In the genomic region with DNA sequence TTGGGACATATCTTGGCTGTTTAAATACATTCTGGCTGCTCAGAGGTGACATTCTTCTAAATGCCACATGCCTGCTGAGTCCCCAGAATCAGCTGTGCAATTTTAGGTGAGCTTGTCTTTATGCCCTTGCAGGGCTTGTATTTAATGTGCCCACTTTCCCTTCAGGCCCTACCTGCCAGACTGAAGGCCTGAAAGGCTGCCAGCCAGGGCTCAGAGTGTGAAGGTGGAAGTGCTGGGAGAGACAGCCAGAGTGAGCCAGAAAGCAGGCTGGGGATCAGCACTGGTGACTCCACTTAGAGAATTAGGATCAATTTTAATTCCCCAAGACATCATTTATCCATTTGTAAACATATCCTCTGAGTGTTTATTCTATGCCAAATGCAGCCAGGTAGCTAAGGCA, we compare ENCODE assay signal across 23 mouse cellular contexts.
"Had no signal": no experiment of that assay in that cellular context is flagged by ENCODE, and none has a peak within 500 bp of the region (broad histone marks: within the 10 kb centered on the region; RNA-seq: fewer than 3 reads in every experiment).

No protein-coding gene starts in this region.

- DNase-seq: gastrocnemius, postnatal 14 days; gastrocnemius, postnatal 36 days; heart, adult 11 months; heart, adult 2 months; heart, postnatal 14 days; heart, postnatal 36 days; kidney, adult 11 months; kidney, adult 9 months; kidney, postnatal 36 days; layer of hippocampus, adult 9-11 months; layer of hippocampus, postnatal 36 days; left cerebral cortex, postnatal 4 days had no signal

- H3K4me1 ChIP-seq: heart, embryonic 15.5 days; hindbrain, embryonic 13.5 days; hindbrain, embryonic 15.5 days; limb, embryonic 15.5 days had no signal

- H3K4me3 ChIP-seq: heart, adult 2 months; heart, embryonic 13.5 days; heart, embryonic 15.5 days; hindbrain, embryonic 13.5 days; hindbrain, embryonic 15.5 days; kidney, embryonic 15.5 days; limb, embryonic 13.5 days; limb, embryonic 15.5 days; liver, embryonic 12.5 days had no signal

- H3K27ac ChIP-seq: heart, adult 2 months; heart, embryonic 13.5 days; heart, embryonic 15.5 days; hindbrain, embryonic 13.5 days; hindbrain, embryonic 15.5 days; hindbrain, postnatal 0 days; kidney, embryonic 15.5 days; kidney, postnatal 0 days; limb, embryonic 13.5 days; limb, embryonic 15.5 days; liver, embryonic 12.5 days; liver, embryonic 14.5 days had no signal

- H3K27me3 ChIP-seq: heart, embryonic 13.5 days; heart, embryonic 15.5 days; hindbrain, embryonic 13.5 days; hindbrain, embryonic 15.5 days; kidney, embryonic 15.5 days; limb, embryonic 13.5 days; limb, embryonic 15.5 days; liver, embryonic 12.5 days had no signal
